Mouse (Mus musculus) heart, adult 18-20 months (tissue): ENCODE data around the gene Traf7. TPM values are rescaled to one million over a fixed set of nuclear protein-coding genes. Genes with fewer than 3 reads are reported as not detected.

Experiments
- DNase-seq, 2 experiments: peaks; one replicate each; pipeline ENCODE4 v3.0.0; 2021 to 2022; ENCODE audit warnings: mixed read lengths in 1 of 2
- total RNA-seq, 2 experiments: library from RNA; stranded (reverse); gene quantifications; 2 replicates each; pipeline ENCODE4 v1.2.3; 2021

Gene Traf7
- total RNA-seq, 2 experiments from 2014 or later = 35.8 to 38.5 TPM

DNA sequence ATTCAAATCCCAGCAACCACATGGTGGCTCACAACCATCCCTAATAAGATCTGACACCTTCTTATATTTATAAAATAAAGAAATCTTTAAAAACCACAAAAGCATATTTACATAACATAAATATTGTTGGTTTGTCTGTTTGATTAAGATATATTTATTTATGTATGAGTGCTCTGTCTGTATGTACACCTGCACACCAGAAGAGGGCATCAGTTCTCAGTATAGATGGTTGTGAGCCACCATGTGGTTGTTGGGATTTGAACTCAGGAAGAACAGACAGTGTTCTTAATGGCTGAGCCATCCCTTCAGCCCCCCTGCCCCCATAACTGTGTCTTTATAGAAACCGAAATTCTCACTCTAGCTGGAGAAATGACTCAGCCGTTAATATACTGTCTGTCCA, 17.5 kb upstream of the Traf7 start:
- DNase-seq = no peak

GRCm38 (mm10) chr17:24544613-24545012, 16.9 kb upstream of the Traf7 start:
- DNase-seq = no peak

DNA sequence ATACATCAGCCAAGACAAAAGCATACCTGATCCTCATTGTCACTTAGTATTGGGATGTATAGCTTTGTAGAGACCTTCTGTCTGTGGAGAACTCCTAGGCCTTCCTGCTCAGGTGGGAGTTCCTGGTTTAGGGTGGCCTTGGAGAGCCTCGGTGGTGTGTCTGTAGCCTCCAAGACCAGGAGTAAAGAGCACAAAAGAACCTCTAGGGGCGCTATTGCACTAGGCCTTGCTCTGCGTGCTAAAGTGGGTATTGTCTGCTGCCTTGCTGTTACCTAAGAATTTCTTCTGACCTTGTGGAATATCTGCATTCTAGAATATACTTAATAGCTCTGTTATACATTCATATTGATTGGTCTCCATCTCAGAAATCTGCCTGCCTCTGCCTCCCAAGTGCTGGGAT, 12.6 kb upstream of the Traf7 start:
- peak; percentile 54 to 77 for DNase-seq

- DNase-seq = peak; percentile 33 to 81
Measured at GRCm38 (mm10) chr17:24538950-24539349, 11.2 kb upstream of the Traf7 start.

GRCm38 (mm10) chr17:24537536-24537935, 9.8 kb upstream of the Traf7 start:
- no peak for DNase-seq

DNA sequence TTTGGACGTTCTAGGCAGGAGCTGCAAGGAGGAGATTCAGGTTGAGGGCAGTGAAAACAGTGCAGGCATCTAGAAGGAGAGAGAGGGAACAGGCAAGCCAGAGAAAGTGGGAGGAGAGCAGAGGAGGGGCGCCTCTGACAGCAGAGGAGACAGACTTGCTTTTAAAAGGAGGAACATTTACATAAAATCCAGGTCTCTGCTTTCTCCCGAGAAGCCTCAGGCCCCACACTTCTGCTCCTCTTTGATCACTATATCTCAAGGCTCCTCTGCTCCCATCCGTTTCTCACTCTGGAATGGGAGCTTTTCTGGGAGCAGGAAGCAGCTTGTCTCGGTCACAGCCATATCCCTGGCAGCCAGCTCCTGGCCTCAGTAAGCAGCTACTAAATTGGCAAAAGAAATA, 7.6 kb upstream of the Traf7 start:
- no peak for DNase-seq

- DNase-seq = no peak
Measured at GRCm38 (mm10) chr17:24534160-24534718, 6.5 kb upstream of the Traf7 start, which contains the start of gene Rab26. Gene Rab26, minus strand, starts transcription at chr17:24534210.

DNA sequence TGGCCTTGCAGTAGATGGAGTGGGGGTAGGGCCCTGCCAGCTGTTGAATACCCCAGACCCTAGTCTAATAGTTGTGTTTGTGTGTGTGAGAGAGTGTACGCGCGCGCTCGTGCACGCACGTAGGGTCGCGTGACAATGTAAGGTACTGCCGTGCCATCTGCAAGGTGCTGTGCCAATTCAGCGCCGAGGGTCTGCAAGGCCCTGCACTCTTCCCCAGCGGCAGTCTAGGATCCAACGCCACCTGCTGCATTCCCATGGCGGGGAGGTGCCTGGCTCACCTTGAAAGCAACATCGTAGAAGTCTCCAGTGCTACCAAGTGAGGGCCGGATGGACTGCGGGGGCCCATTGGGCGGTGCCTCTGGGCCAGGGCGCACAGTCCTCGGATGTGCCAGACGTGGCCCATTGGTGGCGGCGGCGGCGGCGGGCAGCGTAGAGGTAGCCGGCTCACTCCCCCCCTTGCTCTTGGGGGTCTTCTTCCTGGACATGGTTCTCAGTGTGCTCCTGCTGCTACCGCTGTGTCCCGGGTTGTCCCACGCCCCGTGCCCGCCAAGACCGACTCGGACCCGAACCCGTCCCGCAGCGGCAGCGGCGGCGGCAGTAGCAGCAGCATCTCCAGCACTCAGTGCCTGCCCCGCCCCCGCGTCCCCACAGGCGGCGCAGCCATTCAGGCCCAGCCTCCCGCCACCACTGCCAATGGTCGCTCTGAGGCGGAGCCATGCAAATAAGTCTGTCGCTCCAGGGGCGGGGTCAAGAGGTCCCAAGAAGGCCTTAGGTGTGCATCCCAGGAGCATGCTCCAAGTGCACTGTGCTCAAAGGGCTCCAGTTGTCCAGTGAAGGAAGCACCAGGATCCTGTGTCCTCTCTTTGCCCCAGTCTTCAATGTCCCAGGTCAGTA, 5.6 kb upstream of the Traf7 start:
- DNase-seq = peak; percentile 84 to 88

DNA sequence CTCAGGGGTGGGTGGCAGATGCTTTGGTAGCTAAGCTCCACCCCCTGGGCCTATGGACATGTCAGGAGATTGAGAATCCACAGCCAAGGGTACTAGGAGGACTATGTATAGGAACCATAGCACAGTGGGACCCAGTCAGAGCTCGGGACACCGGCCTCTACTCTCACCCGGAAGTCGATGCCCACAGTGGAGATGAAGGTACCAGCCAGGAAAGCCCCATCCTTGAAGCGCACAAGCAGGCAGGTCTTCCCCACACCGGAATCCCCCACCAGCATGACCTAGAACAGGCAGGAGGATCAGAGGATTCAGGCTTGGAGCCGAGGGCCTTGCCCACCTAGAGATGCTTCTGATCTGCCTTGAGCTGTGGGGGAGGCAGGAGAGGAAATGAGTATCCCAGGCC, 4.3 kb upstream of the Traf7 start:
- no peak for DNase-seq

DNA sequence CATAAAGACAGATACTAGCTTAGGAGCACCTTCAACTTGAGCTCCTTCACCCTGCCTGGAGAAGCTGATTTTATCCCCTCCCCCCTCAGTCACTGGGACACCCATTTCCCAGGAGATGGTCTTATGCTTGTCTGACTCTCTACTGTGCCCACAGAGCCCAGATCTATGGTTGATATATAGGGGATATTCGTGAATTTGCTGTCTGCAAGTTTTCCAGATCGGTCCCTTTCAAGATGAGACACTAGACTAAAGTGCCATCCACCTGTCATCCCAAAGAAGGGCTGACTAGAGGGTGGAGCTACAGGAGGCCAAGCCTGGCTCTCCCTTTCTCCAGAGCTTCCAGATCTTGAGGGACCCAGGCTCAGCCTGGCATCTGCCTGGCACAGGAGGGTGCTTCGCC, 3.3 kb upstream of the Traf7 start:
- DNase-seq = no peak

DNA sequence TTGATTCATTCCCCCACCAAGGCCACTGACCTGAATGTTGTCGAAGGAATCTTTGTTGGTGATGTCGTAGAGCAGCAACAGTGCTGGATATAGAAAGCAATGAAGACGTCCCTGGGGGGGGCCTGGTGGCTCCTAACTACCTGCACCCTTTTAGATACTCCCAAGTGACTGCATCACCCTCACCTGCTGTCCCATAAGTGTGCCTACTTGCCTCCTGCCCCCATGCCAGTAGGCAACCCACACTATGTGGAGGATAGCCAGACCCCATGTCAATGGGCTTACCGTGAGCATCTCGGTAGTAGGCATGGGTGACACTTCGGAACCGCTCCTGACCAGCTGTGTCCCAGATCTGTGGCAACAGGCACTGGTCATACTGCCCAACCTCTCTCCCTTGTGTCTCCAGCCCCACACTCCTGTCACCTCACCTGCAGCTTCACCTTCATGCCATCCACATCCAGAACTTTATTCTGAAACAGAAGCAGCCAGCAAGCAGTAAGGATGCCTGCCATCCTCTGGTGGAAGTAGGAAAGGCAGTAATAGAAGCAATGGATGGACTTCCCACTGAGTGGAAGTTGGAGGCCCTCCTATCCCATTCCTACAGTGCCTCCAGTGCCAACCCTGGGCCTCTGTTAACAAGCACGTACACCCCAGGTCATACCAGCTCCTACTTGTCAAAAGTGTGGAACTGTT, 2.8 kb upstream of the Traf7 start:
- no peak for DNase-seq

DNA sequence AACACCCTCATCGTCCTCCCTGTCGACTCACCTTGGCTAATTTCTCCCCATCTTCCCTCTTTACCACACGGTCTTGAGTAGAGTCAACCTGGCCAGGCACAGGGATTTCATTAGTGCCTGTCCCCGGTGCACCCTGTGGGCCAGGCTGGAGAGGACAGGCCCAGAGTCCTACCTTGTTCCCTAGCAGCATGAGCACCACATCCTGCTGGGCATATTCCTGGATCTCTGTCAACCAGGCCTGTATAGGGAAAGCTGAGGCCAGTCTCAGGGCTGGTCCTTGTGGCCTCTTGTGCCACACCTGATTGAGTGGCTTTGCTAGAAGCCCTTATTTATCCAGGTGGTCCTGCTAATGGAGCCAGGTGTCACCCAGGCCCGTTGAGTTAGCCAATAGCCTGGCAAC, 2.1 kb upstream of the Traf7 start:
- no peak for DNase-seq

DNA sequence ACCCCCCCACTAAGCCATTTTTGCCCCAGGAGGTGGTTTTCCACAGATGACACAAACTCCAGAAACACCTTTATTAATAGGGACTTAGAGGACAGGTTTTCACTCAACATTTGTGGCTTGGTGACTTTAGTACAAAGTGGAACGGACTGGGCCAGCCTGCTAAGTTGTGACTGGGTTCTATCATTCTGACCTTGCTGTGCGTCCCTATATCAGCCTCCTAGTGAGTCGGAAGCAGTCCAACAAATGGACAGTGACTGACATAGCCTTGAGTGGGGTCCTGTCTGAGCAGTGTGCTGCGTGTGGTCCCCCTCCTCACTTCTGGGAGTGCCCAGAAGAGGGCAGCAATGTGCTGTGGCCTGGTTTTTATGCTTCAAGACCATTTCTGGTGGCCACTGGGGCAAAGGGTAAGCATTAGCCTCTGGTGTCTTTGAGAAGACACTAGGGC, 1.3 kb upstream of the Traf7 start:
- peak; percentile 45 to 77 for DNase-seq

GRCm38 (mm10) chr17:24528560-24528918, 801 bp upstream of the Traf7 start:
- no peak for DNase-seq

DNA sequence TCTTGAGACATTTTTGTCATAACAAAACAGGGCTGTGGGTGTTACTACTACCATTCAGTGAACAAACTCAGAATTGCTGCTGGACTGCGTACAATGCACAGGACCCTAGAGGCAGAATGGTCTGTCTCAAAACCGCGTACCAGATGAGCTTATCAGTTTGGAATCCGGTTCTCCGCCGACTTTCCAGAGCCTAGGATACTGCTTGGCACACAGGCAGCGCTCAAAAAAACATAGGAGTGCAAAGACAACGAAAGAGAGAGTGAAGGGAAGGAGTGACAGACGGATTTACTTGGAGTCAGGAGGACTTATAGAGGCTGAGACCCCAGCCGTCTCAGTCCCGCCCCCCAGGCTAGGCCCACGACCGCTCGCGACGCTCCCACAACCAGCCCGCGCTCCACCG, 423 bp downstream of the Traf7 start:
- DNase-seq = no peak

GRCm38 (mm10) chr17:24524734-24525133, 3.0 kb downstream of the Traf7 start:
- DNase-seq = no peak

- no peak for DNase-seq
Measured at GRCm38 (mm10) chr17:24520450-24520849, 7.3 kb downstream of the Traf7 start.

DNA sequence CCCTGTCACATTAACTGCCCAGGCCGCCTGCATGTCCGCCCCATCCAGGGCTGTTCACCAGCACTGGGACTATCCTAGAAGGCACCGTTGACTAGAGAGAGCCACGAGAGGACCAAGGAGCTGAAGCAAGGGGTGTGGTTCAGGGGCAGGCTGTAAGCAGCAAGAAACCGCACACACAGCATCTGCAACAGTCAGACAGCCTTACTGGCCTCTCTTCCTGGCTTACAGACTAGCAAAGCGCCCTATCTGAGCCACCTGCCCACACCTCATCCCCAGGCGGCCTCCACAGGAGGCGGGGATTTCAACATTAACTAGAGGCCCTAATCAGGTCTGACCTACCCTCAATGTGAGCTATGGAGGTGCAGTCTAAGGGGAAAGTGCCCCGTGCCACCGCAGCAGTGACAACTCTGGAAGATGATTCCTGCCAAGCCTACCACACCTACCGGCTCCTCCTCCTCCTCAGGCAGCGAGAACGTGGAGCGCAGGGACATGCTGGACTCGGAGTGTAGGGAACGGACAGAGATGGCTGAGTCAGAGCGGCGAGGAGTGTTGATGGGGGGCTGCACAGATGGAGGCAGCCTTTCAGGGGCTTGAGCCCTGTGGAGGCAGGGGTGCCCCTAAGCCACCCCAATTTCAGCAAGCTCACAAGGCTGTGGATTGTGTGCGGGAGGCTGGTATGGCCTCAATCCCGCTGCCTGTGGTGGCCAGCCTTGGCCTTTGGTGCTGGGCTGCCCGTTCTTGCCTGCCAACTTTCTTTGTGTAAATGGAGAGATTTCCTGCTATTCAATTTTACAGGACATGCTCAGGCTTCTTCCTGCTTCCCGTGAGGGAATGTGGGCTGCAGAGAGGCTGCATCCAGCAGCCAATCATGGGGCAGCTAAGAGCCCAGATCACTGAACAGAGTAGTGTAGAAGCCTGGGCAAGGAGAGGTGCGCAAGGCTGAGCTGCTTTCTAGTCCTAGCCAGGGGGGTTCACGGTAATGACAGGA, 13.2 kb downstream of the Traf7 start:
- peak; percentile 26 to 60 for DNase-seq

DNA sequence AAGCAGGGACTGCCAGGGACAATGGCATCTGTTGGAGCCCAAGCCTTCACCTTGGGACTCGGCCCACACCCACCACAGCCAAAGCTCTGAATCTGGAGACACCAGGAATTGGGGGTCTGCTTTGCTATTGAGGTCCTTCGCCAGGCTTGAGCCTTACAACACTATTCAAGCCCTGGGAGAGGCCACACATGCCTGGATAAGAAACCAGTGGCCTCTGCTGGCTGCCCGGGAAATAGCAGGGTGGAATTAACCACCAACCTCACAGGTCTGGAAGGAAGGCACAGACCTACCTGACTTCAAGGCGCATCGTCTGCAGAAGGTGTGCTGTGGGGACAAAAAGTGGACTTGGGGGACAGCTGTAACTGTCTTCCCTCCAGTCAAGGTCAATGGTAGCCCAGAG, 14.1 kb downstream of the Traf7 start:
- DNase-seq = peak; percentile 51 to 73

DNA sequence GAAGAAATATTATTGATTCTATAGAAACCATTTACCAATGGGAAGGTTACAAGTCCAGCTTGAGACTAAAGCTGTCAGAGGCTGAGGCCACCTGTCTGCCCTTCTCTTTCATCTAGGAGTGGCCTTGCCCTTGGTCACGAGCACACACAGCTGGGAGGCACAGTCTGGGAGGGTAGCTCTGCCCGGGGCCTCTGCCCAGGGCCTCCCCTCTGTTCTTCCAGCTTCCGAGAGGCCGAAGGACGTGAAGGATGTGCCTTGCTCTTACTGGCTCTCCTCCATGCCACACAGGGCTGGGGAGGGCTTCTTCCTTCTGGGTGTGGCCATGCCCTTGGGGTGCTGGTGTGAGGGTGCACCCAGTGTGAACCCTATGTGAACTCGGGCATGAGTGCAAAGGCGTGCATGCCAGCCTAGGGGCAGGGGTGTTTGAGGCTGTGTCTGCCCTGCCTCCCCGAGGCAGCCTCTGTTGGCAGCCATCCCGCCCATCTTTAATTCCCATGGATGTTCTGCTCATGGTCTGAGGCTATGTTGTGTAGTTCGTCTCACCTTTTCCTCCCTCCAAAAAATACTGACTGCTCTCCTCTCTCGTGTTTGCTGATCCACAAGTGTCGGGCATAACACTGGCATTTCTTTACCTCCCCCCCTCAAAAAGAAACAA, 19.8 kb downstream of the Traf7 start:
- DNase-seq = no peak

DNA sequence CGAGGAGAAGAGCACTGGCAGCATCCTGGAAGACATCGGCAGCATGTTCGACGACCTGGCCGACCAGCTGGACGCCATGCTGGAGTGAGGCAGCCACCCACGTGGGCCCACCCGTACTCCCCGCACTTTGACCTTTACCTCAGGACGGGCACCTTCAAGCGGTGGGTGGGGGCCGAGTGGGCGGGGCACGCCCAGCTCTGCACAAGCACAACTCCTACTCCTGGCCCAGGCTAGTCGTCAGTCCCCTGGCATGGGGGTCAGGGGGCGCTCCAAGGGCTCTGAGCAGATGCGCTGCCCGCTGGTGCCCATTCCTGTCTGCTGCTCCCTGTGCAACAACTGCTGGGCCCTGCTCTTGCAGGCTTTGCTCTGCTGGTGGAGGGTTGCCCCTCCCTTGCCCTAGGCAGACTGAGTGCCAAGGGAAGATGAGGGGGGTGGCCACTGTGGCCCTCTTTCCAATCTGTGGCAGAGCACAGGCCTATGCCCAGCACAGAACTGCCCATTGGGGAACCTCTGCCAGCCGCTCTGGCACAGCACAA, 20.5 kb downstream of the Traf7 start:
- DNase-seq = no peak
